Mouse (Mus musculus): ENCODE results near the gene Atp6v0d1. TPM values are rescaled to one million over a fixed set of nuclear protein-coding genes. Genes with fewer than 3 reads are reported as not detected.

Atp6v0d1 gene
- total and polyA plus RNA-seq, 3 experiments = 51.1 to 83.8 TPM; not detected in 1

- H3K4me3 ChIP-seq (ENCODE audit: control insufficient read depth in 1 of 2, insufficient read depth in 1 of 2, low read depth in 2 of 2, low read length in 2 of 2) = no peak overlapping the region
- no peak for TF ChIP-seq KAT2A (conservative IDR thresholded peaks at IDR 0.05; ENCODE audit: low read depth, low read length)
- TF ChIP-seq TCF12 (IDR thresholded peaks at IDR 0.05; ENCODE audit: low read depth, low read length) = no peak
- TF ChIP-seq MAX (IDR thresholded peaks at IDR 0.05; ENCODE audit: low read length) = no peak
- TF ChIP-seq MYC (IDR thresholded peaks at IDR 0.05; ENCODE audit: low read depth, low read length) = no peak
- no peak for TF ChIP-seq UBTF (IDR thresholded peaks at IDR 0.05; ENCODE audit: borderline replicate concordance, insufficient read depth, low read depth, low read length)
- no peak for TF ChIP-seq BHLHE40 (IDR thresholded peaks at IDR 0.05; ENCODE audit: borderline replicate concordance, low read depth, low read length)
- TF ChIP-seq ZC3H11A (IDR thresholded peaks at IDR 0.05; ENCODE audit: low read depth, low read length) = no peak
- TF ChIP-seq USF1 (IDR thresholded peaks at IDR 0.05; ENCODE audit: low read depth, low read length) = no peak
- TF ChIP-seq EP300 (IDR thresholded peaks at IDR 0.05; ENCODE audit: low read depth in 1 of 2, low read length in 2 of 2) = no peak
- TF ChIP-seq MYB (IDR thresholded peaks at IDR 0.05; ENCODE audit: low read depth, low read length) = no peak
- TF ChIP-seq POLR2A (IDR thresholded peaks at IDR 0.05; ENCODE audit: control insufficient read depth in 1 of 2, insufficient read depth in 1 of 2, low read depth in 1 of 2, low read length in 2 of 2, poor library complexity in 1 of 2) = no peak
- no peak for TF ChIP-seq CTCF (IDR thresholded peaks at IDR 0.05 in 2 of 3, conservative IDR thresholded peaks at IDR 0.05 in 1 of 3; ENCODE audit: control insufficient read depth in 1 of 3, insufficient read depth in 1 of 3, low read depth in 2 of 3, low read length in 3 of 3, poor library complexity in 1 of 3, severe bottlenecking in 1 of 3)
- no peak for TF ChIP-seq ZMIZ1 (IDR thresholded peaks at IDR 0.05; ENCODE audit: low read depth, low read length)
- no peak for TF ChIP-seq ZNF384 (IDR thresholded peaks at IDR 0.05; ENCODE audit: low read depth, low read length)
- no peak for TF ChIP-seq POLR2AphosphoS5 (IDR thresholded peaks at IDR 0.05; ENCODE audit: borderline replicate concordance, low read depth, low read length)
- no peak for TF ChIP-seq NELFE (IDR thresholded peaks at IDR 0.05; ENCODE audit: low read depth, low read length)
- TF ChIP-seq MAZ (IDR thresholded peaks at IDR 0.05; ENCODE audit: low read depth, low read length) = no peak
- TF ChIP-seq CHD2 (IDR thresholded peaks at IDR 0.05; ENCODE audit: low read length) = no peak
- TF ChIP-seq GATA1 (IDR thresholded peaks at IDR 0.05; ENCODE audit: low read depth, low read length) = no peak
- no peak for TF ChIP-seq RCOR1 (IDR thresholded peaks at IDR 0.05; ENCODE audit: low read depth, low read length)
- H3K27ac ChIP-seq (ENCODE audit: control insufficient read depth, low read depth, low read length) = no peak overlapping the region
- no peak overlapping the region for H3K9ac ChIP-seq (ENCODE audit: control insufficient read depth, low read depth, low read length, poor library complexity, severe bottlenecking)
- H3K27me3 ChIP-seq (ENCODE audit: control insufficient read depth in 1 of 2, insufficient read depth in 2 of 2, low read length in 2 of 2) = no peaks in the 10 kb centered on the region
- H3K4me1 ChIP-seq (ENCODE audit: control insufficient read depth in 1 of 2, insufficient read depth in 2 of 2, low read length in 2 of 2) = no peaks in the 10 kb centered on the region
- 0 out of 2 replicates have a peak, but pooled peaks cover under 1% of the 10 kb centered on the region for H3K79me2 ChIP-seq (ENCODE audit: control insufficient read depth, insufficient read depth, low read length, poor library complexity)
- DNase-seq (ENCODE audit: low read depth, low spot score) = no peak
- no peaks in the 10 kb centered on the region; a peak in 2 of 4 replicates for H3K36me3 ChIP-seq (ENCODE audit: control insufficient read depth in 1 of 2, insufficient read depth in 2 of 2, low read length in 2 of 2)
- H3K9me3 ChIP-seq (replicated peaks; ENCODE audit: insufficient read depth, low read length) = no peaks in the 10 kb centered on the region
Measured at GRCm38 (mm10) chr8:105555230-105555629, 10.6 kb downstream of the Atp6v0d1 start.

GRCm38 (mm10) chr8:105554087-105554486 lies 11.8 kb downstream of the Atp6v0d1 start:
- peak; percentile 84 for DNase-seq (ENCODE audit: low read depth, low spot score)
- H3K36me3 ChIP-seq (ENCODE audit: control insufficient read depth in 1 of 2, insufficient read depth in 2 of 2, low read length in 2 of 2) = no peaks in the 10 kb centered on the region; a peak in 2 of 4 replicates
- H3K4me1 ChIP-seq (ENCODE audit: control insufficient read depth in 1 of 2, insufficient read depth in 2 of 2, low read length in 2 of 2) = no peaks in the 10 kb centered on the region
- 0 out of 2 replicates have a peak, but pooled peaks cover 2% of the 10 kb centered on the region for H3K79me2 ChIP-seq (ENCODE audit: control insufficient read depth, insufficient read depth, low read length, poor library complexity)
- no peak overlapping the region for H3K4me3 ChIP-seq (ENCODE audit: control insufficient read depth in 1 of 2, insufficient read depth in 1 of 2, low read depth in 2 of 2, low read length in 2 of 2)
- no peaks in the 10 kb centered on the region for H3K27me3 ChIP-seq (ENCODE audit: control insufficient read depth in 1 of 2, insufficient read depth in 2 of 2, low read length in 2 of 2)
- H3K9ac ChIP-seq (ENCODE audit: control insufficient read depth, low read depth, low read length, poor library complexity, severe bottlenecking) = no peak overlapping the region
- no peaks in the 10 kb centered on the region for H3K9me3 ChIP-seq (replicated peaks; ENCODE audit: insufficient read depth, low read length)
- no peak overlapping the region for H3K27ac ChIP-seq (ENCODE audit: control insufficient read depth, low read depth, low read length)
- TF ChIP-seq EP300 (IDR thresholded peaks at IDR 0.05; ENCODE audit: low read depth in 1 of 2, low read length in 2 of 2) (no peak), RAD21 (IDR thresholded peaks at IDR 0.05; ENCODE audit: low read depth, low read length) (peak; percentile 98), TBP (IDR thresholded peaks at IDR 0.05; ENCODE audit: low read depth, low read length) (no peak), USF2 (IDR thresholded peaks at IDR 0.05; ENCODE audit: borderline replicate concordance in 1 of 2, insufficient read depth in 1 of 2, low read depth in 1 of 2, low read length in 2 of 2) (no peak), POLR2AphosphoS5 (IDR thresholded peaks at IDR 0.05; ENCODE audit: borderline replicate concordance, low read depth, low read length) (no peak), GATA1 (IDR thresholded peaks at IDR 0.05; ENCODE audit: low read depth, low read length) (no peak), GABPA (IDR thresholded peaks at IDR 0.05; ENCODE audit: low read depth, low read length) (no peak), SIN3A (IDR thresholded peaks at IDR 0.05; ENCODE audit: low read length) (peak; percentile 62), NELFE (IDR thresholded peaks at IDR 0.05; ENCODE audit: low read depth, low read length) (no peak), CTCF (IDR thresholded peaks at IDR 0.05 in 2 of 3, conservative IDR thresholded peaks at IDR 0.05 in 1 of 3; ENCODE audit: control insufficient read depth in 1 of 3, insufficient read depth in 1 of 3, low read depth in 2 of 3, low read length in 3 of 3, poor library complexity in 1 of 3, severe bottlenecking in 1 of 3) (peak; percentile 78 to 99 (median 97)), CHD2 (IDR thresholded peaks at IDR 0.05; ENCODE audit: low read length) (no peak), TCF12 (IDR thresholded peaks at IDR 0.05; ENCODE audit: low read depth, low read length) (no peak), MAZ (IDR thresholded peaks at IDR 0.05; ENCODE audit: low read depth, low read length) (peak; percentile 67; the same call in 1 of the 2 replicates), ZC3H11A (IDR thresholded peaks at IDR 0.05; ENCODE audit: low read depth, low read length) (peak; percentile 93), CHD1 (IDR thresholded peaks at IDR 0.05; ENCODE audit: low read depth, low read length) (no peak), ZNF384 (IDR thresholded peaks at IDR 0.05; ENCODE audit: low read depth, low read length) (no peak; the same call in 1 of the 2 replicates), USF1 (IDR thresholded peaks at IDR 0.05; ENCODE audit: low read depth, low read length) (no peak), POLR2A (IDR thresholded peaks at IDR 0.05; ENCODE audit: control insufficient read depth in 1 of 2, insufficient read depth in 1 of 2, low read depth in 1 of 2, low read length in 2 of 2, poor library complexity in 1 of 2) (no peak), MEF2A (IDR thresholded peaks at IDR 0.05; ENCODE audit: extremely low read depth, insufficient replicate concordance, low read depth, low read length, poor library complexity, severe bottlenecking) (no peak), ELF1 (IDR thresholded peaks at IDR 0.05; ENCODE audit: low read depth, low read length) (no peak)

All from MEL (cell line).